Mouse (Mus musculus) intestine, embryonic 15.5 days (tissue): ENCODE measurements around the gene Gzmm. TPM values are rescaled to one million over a fixed set of nuclear protein-coding genes. Genes with fewer than 3 reads are reported as not detected.

Experiments
- ATAC-seq: fragments of 200-750 bp; cut with Nextera tagmentation; 2 replicates; pipeline ENCODE4 v1.8.0; 2017; ENCODE audit warnings: moderate TSS enrichment, moderate library complexity
- H3K27ac ChIP-seq: fragments of 300-500 bp; sonication (generic); 2 replicates; pipeline ENCODE4 v1.5.1; 2015; ENCODE audit warnings: mild to moderate bottlenecking, inconsistent platforms
- H3K27me3 ChIP-seq: fragments of 300-500 bp; sonication (generic); replicated peaks from 2 replicates; pipeline ENCODE4 v1.6.1; 2015; ENCODE audit warnings: inconsistent platforms
- H3K36me3 ChIP-seq: fragments of 300-500 bp; sonication (generic); 2 replicates; pipeline ENCODE4 v1.6.1; 2015; ENCODE audit warnings: inconsistent platforms
- H3K4me1 ChIP-seq: fragments of 300-500 bp; sonication (generic); replicated peaks from 2 replicates; pipeline ENCODE4 v1.6.1; 2015; ENCODE audit warnings: inconsistent platforms
- H3K4me2 ChIP-seq: fragments of 300-500 bp; sonication (generic); replicated peaks from 2 replicates; pipeline ENCODE4 v1.6.1; 2015; ENCODE audit warnings: mild to moderate bottlenecking, inconsistent platforms
- H3K4me3 ChIP-seq: fragments of 300-500 bp; sonication (generic); replicated peaks from 2 replicates; pipeline ENCODE4 v1.5.1; 2015; ENCODE audit warnings: inconsistent platforms
- H3K9ac ChIP-seq: fragments of 300-500 bp; sonication (generic); 2 replicates; pipeline ENCODE4 v1.6.1; 2015; ENCODE audit warnings: inconsistent platforms
- H3K9me3 ChIP-seq: fragments of 300-500 bp; sonication (generic); 2 replicates; pipeline ENCODE4 v1.6.1; 2016; ENCODE audit warnings: inconsistent platforms
- WGBS: fragments of 180-500 bp; shearing (Covaris S2); methylation state at CpG from one replicate; pipeline ENCODE4 v1.1.7; 2015; 5-methylcytosine and 5-hydroxymethylcytosine counted together
- polyA plus RNA-seq: library from polyadenylated mRNA; unstranded; fragments of >200 nt; fragmentation: Nextera tagmentation; extraction: Ambion mirVana; gene quantifications from 2 replicates; pipeline ENCODE4 v1.2.1, GENCODE M21; 2015

Gzmm gene
- polyA plus RNA-seq, 1 experiment from 2014 or later: 0.52 TPM

GRCm38 (mm10) chr10:79682916-79683582 is 5.8 kb upstream of the Gzmm start:
- Histone ChIP-seq H3K4me1 (peaks cover 24% of the 10 kb centered on the region), H3K4me3 (peak overlapping the region; percentile 72), H3K9me3 (no peaks in the 10 kb centered on the region), H3K36me3 (peaks cover 29% of the 10 kb centered on the region), H3K27ac (peak overlapping the region; percentile 74), H3K9ac (peak overlapping the region; percentile 80), H3K4me2 (peak overlapping the region; percentile 84), H3K27me3 (no peaks in the 10 kb centered on the region)
- no peak for ATAC-seq
- WGBS: 4% methylated on average over 10 of the region's 10 CpGs

- H3K9ac ChIP-seq: peak overlapping the region; percentile 80
- no peak overlapping the region for H3K27ac ChIP-seq
- H3K4me2 ChIP-seq: peak overlapping the region; percentile 84
- peak overlapping the region; percentile 72 for H3K4me3 ChIP-seq
- no peak for ATAC-seq
- no peaks in the 10 kb centered on the region for H3K27me3 ChIP-seq
- peaks cover 39% of the 10 kb centered on the region for H3K36me3 ChIP-seq
- peaks cover 24% of the 10 kb centered on the region for H3K4me1 ChIP-seq
- H3K9me3 ChIP-seq: no peaks in the 10 kb centered on the region
- 78% methylated on average over 6 of the region's 6 CpGs for WGBS
Observed at GRCm38 (mm10) chr10:79683726-79684640, 4.8 kb upstream of the Gzmm start.

GRCm38 (mm10) chr10:79684770-79685600 is 3.8 kb upstream of the Gzmm start:
- WGBS: 92% methylated on average over 25 of the region's 25 CpGs
- Histone ChIP-seq H3K4me1 (peaks cover 24% of the 10 kb centered on the region), H3K4me3 (no peak overlapping the region), H3K27ac (no peak overlapping the region), H3K9me3 (no peaks in the 10 kb centered on the region), H3K36me3 (peaks cover 43% of the 10 kb centered on the region), H3K9ac (no peak overlapping the region), H3K4me2 (no peak overlapping the region), H3K27me3 (no peaks in the 10 kb centered on the region)
- ATAC-seq: no peak

- 81% methylated on average over 2 of the region's 2 CpGs for WGBS
- Histone ChIP-seq H3K27ac (no peak overlapping the region), H3K9ac (no peak overlapping the region), H3K27me3 (no peaks in the 10 kb centered on the region), H3K4me3 (no peak overlapping the region), H3K36me3 (peaks cover 43% of the 10 kb centered on the region), H3K4me2 (no peak overlapping the region), H3K4me1 (peaks cover 15% of the 10 kb centered on the region), H3K9me3 (no peaks in the 10 kb centered on the region)
- ATAC-seq: no peak
Observed at GRCm38 (mm10) chr10:79686219-79686618, 2.6 kb upstream of the Gzmm start.

- WGBS: 96% methylated on average over 1 of the region's 1 CpGs
- H3K27ac ChIP-seq: no peak overlapping the region
- H3K4me1 ChIP-seq: peaks cover 15% of the 10 kb centered on the region
- no peaks in the 10 kb centered on the region for H3K27me3 ChIP-seq
- H3K9ac ChIP-seq: no peak overlapping the region
- H3K36me3 ChIP-seq: peaks cover 43% of the 10 kb centered on the region
- no peak overlapping the region for H3K4me2 ChIP-seq
- ATAC-seq: no peak
- no peak overlapping the region for H3K4me3 ChIP-seq
- H3K9me3 ChIP-seq: no peaks in the 10 kb centered on the region
Observed at GRCm38 (mm10) chr10:79686691-79687090, 2.1 kb upstream of the Gzmm start.

GRCm38 (mm10) chr10:79687513-79687912 is 1.3 kb upstream of the Gzmm start:
- H3K9me3 ChIP-seq: no peaks in the 10 kb centered on the region
- H3K4me1 ChIP-seq: peaks cover 15% of the 10 kb centered on the region
- H3K27me3 ChIP-seq: no peaks in the 10 kb centered on the region
- 91% methylated on average over 6 of the region's 6 CpGs for whole genome bisulfite sequencing
- no peak overlapping the region for H3K4me3 ChIP-seq
- peaks cover 43% of the 10 kb centered on the region for H3K36me3 ChIP-seq
- ATAC-seq: no peak
- no peak overlapping the region for H3K9ac ChIP-seq
- H3K27ac ChIP-seq: no peak overlapping the region
- H3K4me2 ChIP-seq: no peak overlapping the region

- H3K9ac ChIP-seq: no peak overlapping the region
- no peak overlapping the region for H3K27ac ChIP-seq
- no peak for ATAC-seq
- H3K4me3 ChIP-seq: no peak overlapping the region
- peaks cover 2% of the 10 kb centered on the region for H3K4me1 ChIP-seq
- H3K4me2 ChIP-seq: no peak overlapping the region
- H3K36me3 ChIP-seq: peaks cover 43% of the 10 kb centered on the region
- H3K9me3 ChIP-seq: no peaks in the 10 kb centered on the region
- H3K27me3 ChIP-seq: no peaks in the 10 kb centered on the region
- WGBS: 85% methylated on average over 3 of the region's 3 CpGs
Observed at GRCm38 (mm10) chr10:79689178-79689577, 358 bp downstream of the Gzmm start.

- H3K4me2 ChIP-seq: no peak overlapping the region
- no peaks in the 10 kb centered on the region for H3K9me3 ChIP-seq
- peaks cover 21% of the 10 kb centered on the region for H3K36me3 ChIP-seq
- peaks cover 17% of the 10 kb centered on the region for H3K4me1 ChIP-seq
- 97% methylated on average over 2 of the region's 2 CpGs for WGBS
- no peak for ATAC-seq
- no peak overlapping the region for H3K4me3 ChIP-seq
- no peak overlapping the region for H3K27ac ChIP-seq
- no peak overlapping the region for H3K9ac ChIP-seq
- no peaks in the 10 kb centered on the region for H3K27me3 ChIP-seq
Observed at GRCm38 (mm10) chr10:79691986-79692548, 3.2 kb downstream of the Gzmm start.

GRCm38 (mm10) chr10:79693580-79694378 is 5.0 kb downstream of the Gzmm start:
- ATAC-seq: no peak
- Histone ChIP-seq H3K27me3 (no peaks in the 10 kb centered on the region), H3K27ac (no peak overlapping the region), H3K4me2 (no peak overlapping the region), H3K9ac (no peak overlapping the region), H3K9me3 (no peaks in the 10 kb centered on the region), H3K4me1 (peaks cover 24% of the 10 kb centered on the region), H3K4me3 (no peak overlapping the region), H3K36me3 (peaks cover 6% of the 10 kb centered on the region; the same call in 1 of the 2 replicates)
- 73% methylated on average over 12 of the region's 12 CpGs for WGBS

- Histone ChIP-seq H3K9me3 (no peaks in the 10 kb centered on the region), H3K4me1 (peaks cover 24% of the 10 kb centered on the region), H3K4me2 (no peak overlapping the region), H3K27ac (no peak overlapping the region), H3K9ac (no peak overlapping the region), H3K4me3 (no peak overlapping the region), H3K27me3 (no peaks in the 10 kb centered on the region), H3K36me3 (peaks cover under 1% of the 10 kb centered on the region; the same call in 1 of the 2 replicates)
- 83% methylated on average over 6 of the region's 6 CpGs for WGBS
- no peak for ATAC-seq
Observed at GRCm38 (mm10) chr10:79694379-79694655, 5.5 kb downstream of the Gzmm start.
